In the genomic region with DNA sequence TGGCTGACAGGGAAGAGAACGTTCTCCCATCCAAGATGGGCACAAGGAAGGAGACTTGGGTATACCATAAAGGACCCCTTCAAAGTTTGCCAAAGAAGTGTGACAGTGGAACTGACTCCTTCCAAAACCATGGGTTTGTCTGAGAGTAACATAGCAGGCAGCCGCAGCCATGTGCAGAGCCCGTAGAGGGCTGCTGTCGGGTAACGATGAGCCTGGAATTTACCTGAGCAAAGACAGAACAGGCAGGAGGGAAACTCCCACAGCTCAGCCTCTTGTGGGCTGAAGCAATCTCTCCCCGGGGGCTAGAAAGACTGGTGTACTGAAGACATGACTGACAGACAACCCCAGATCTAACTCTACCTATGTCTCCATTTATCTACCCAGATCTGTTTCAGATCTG, we compare ENCODE assay signal across 1 mouse cellular context.
TF ChIP-seq lines count a peak whose summit lies in the region.

No protein-coding gene starts in this region.

TF ChIP-seq in CH12.LX, 34 proteins besides CTCF, POLR2A, EP300 and RAD21 (continued from another document):
- peak; percentile 24; the same call in 1 of the 2 replicates for TF ChIP-seq IRF4 (IDR thresholded peaks at IDR 0.05; ENCODE audit: low read depth, low read length)
- no peak for TF ChIP-seq SIN3A (IDR thresholded peaks at IDR 0.05; ENCODE audit: low read length)
- peak; percentile 30; the same call in 1 of the 2 replicates for TF ChIP-seq ETS1 (conservative IDR thresholded peaks at IDR 0.05; ENCODE audit: low read depth, low read length)
- no peak for TF ChIP-seq PAX5 (IDR thresholded peaks at IDR 0.05; ENCODE audit: low read length)
- TF ChIP-seq GABPA (IDR thresholded peaks at IDR 0.05; ENCODE audit: insufficient replicate concordance, low read depth, low read length) = no peak
- peak; percentile 52; the same call in 1 of the 2 replicates for TF ChIP-seq MYC (IDR thresholded peaks at IDR 0.05; ENCODE audit: low read depth, low read length)
- TF ChIP-seq BHLHE40 (IDR thresholded peaks at IDR 0.05; ENCODE audit: low read depth, low read length) = peak; percentile 30; the same call in 1 of the 2 replicates
- TF ChIP-seq POLR2AphosphoS2 (IDR thresholded peaks at IDR 0.05; ENCODE audit: low read depth, low read length) = no peak
- TF ChIP-seq MAX (IDR thresholded peaks at IDR 0.05; ENCODE audit: low read length) = peak; percentile 49; the same call in 1 of the 2 replicates
- TF ChIP-seq ZNF384 (IDR thresholded peaks at IDR 0.05; ENCODE audit: low read depth, low read length) = no peak
